Mouse (Mus musculus): ENCODE measurements around the gene Olfr1192-ps1.
"Not testable (repeated sequence)": the region's sequence is repeated elsewhere in the genome, so short reads cannot be mapped to it uniquely, and the experiment has no call there.

Gene Olfr1192-ps1

GRCm38 (mm10) chr2:88648209-88648608, at the start of gene Olfr1192-ps1:
Gene Olfr1192-ps1, plus strand, starts transcription at chr2:88648509.
- no peak for DNase-seq

GRCm38 (mm10) chr2:88640242-88640641, 8.1 kb upstream of the Olfr1192-ps1 start, which contains the start of gene Olfr1191-ps1:
Gene Olfr1191-ps1, plus strand, starts transcription at chr2:88640542.
- DNase-seq = not testable (repeated sequence)

GRCm38 (mm10) chr2:88675328-88675727, 27.0 kb downstream of the Olfr1192-ps1 start, which contains the start of gene Olfr1193:
Gene Olfr1193, plus strand, starts transcription at chr2:88675628.
- DNase-seq = not testable (repeated sequence)

- no peak for DNase-seq
Measured at GRCm38 (mm10) chr2:88689087-88689486, 40.8 kb downstream of the Olfr1192-ps1 start, which contains the start of gene Olfr1195. Gene Olfr1195, minus strand, starts transcription at chr2:88689187.

- DNase-seq = no peak
Measured at GRCm38 (mm10) chr2:88704497-88704896, 56.2 kb downstream of the Olfr1192-ps1 start, which contains the start of gene Olfr1196. Gene Olfr1196, minus strand, starts transcription at chr2:88704597.

Data from cerebellum, postnatal 10 days (tissue).